Mouse (Mus musculus): Measurements from ENCODE around the gene Ric1. TPM values are rescaled to one million over a fixed set of nuclear protein-coding genes. Genes with fewer than 3 reads are reported as not detected.
"Not testable (repeated sequence)": the region's sequence is repeated elsewhere in the genome, so short reads cannot be mapped to it uniquely, and the experiment has no call there.

The Ric1 gene
- polyA plus RNA-seq, 1 experiment from 2014 or later = 15.9 TPM

DNA sequence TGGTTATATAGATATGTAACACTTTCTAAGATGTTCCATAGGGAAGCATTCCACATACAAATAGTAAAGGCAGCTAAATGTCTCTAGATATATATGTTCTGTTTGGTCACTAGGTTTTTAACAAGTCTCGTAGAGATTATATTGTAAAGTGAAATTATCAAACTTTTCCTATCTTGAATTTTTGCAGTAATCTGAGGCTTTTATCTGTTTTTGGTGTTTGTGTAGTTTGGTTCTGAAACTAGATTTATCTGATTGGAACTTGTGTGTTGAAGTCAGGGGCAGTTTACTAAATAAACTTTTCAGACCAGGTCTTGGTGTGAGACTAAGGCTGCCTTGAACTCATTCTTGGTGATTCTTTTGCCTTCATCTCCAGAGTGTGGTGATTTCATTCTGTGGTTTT is 29.0 kb downstream of the Ric1 start:
- no peak overlapping the region for H3K4me2 ChIP-seq
- ATAC-seq (ENCODE audit: insufficient read depth) = no peak
- H3K4me1 ChIP-seq (ENCODE audit: insufficient read depth) = no peaks in the 10 kb centered on the region
- H3K9me3 ChIP-seq (ENCODE audit: low read depth, low read length) = no peaks in the 10 kb centered on the region
- no peaks in the 10 kb centered on the region for H3K27me3 ChIP-seq (ENCODE audit: insufficient read depth, low read length)
- no peak overlapping the region for H3K27ac ChIP-seq (ENCODE audit: low read depth)
- no peak overlapping the region for H3K9ac ChIP-seq
- no peaks in the 10 kb centered on the region for H3K36me3 ChIP-seq (ENCODE audit: insufficient read depth)
- no peak overlapping the region for H3K4me3 ChIP-seq (ENCODE audit: low read depth, low read length)
- 80% methylated on average over 1 of the region's 1 CpGs for WGBS
- DNase-seq = no peak
- no peak for TF ChIP-seq CTCF (IDR thresholded peaks at IDR 0.05; ENCODE audit: low read depth)

DNA sequence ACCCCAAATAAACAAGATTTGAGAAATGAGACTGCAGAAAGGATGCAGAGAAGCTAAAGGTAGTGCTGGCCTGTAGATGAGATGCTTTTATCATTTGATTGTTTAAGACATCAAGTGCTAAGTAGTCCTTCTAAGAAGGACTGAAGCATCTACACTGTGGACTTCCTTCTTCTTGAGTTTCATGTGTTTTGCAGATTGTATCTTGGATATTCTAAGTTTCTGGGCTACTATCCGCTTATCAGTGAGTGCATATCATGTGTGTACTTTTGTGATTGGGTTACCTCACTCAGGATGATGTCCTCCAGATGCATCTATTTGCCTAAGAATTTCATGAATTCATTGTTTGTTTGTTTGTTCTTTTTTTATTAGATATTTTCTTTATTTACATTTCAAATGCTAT is 29.9 kb downstream of the Ric1 start:
- not testable (repeated sequence) for H3K36me3 ChIP-seq (ENCODE audit: insufficient read depth)

DNA sequence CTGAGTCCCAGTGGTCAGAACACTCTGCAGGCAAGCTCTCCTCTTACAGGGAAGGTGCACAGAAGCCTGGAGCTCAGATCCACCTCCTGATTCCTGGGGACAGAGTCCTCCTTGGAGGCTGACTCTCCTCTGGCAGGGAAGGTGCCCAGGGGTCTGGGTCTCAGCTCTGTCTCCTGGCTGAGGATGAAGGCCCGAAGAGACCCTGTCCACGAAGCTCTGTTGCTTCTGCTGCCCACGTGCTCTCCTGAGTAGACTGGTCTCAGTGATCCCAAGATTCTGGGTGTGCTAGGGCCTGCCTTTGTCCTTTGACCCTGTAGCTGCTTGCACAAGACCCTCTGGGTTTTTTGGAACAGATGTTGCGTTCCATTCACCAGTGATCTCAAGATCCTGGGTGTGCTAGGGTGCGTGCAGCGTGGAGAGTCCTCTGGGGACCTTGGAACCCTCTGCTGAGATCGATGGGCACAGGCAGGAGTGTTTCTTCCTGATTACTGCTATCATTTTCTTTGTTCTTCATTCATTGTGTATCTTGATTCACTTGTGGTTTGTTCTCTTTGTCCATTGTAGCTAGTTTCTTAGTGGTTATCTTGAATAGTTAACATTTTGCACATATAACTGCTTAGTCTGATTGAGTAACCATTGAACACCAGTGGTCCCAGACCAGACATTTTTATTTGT is 35.2 kb downstream of the Ric1 start:
- H3K27ac ChIP-seq (ENCODE audit: low read depth); DNase-seq; H3K9ac ChIP-seq; H3K4me2 ChIP-seq; H3K36me3 ChIP-seq (ENCODE audit: insufficient read depth); ATAC-seq (ENCODE audit: insufficient read depth); H3K9me3 ChIP-seq (ENCODE audit: low read depth, low read length); H3K27me3 ChIP-seq (ENCODE audit: insufficient read depth, low read length); H3K4me1 ChIP-seq (ENCODE audit: insufficient read depth); H3K4me3 ChIP-seq (ENCODE audit: low read depth, low read length): not testable (repeated sequence)
- 91% methylated on average over 7 of the region's 7 CpGs for WGBS

More for the DNA sequence above, 29.9 kb downstream of the Ric1 start:
- not testable (repeated sequence) for H3K27me3 ChIP-seq (ENCODE audit: insufficient read depth, low read length); H3K4me2 ChIP-seq; H3K27ac ChIP-seq (ENCODE audit: low read depth); H3K9ac ChIP-seq; DNase-seq; H3K4me3 ChIP-seq (ENCODE audit: low read depth, low read length); H3K9me3 ChIP-seq (ENCODE audit: low read depth, low read length); H3K4me1 ChIP-seq (ENCODE audit: insufficient read depth); ATAC-seq (ENCODE audit: insufficient read depth)
- 93% methylated on average over 1 of the region's 1 CpGs for WGBS

DNA sequence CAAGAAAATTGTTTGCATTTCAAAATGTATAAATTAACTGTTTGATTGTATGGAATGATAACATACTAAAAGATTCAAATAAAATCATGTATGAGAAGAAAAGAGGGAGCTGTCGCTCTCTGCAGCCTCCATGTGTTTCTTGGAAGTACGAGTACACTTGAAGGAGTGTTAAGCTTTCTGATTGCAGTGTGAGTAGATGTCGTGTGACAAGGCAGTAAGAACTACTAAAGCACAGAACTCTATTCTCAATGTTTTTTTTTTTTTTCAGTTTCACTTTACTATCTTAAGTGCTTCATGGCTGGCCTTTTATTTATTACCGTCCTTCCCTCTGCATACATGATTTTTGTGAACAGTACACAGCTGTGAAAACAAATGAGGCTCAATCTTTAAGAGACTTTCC is 40.1 kb downstream of the Ric1 start:
- ATAC-seq (ENCODE audit: insufficient read depth) (no peak), DNase-seq (no peak)
- no peaks in the 10 kb centered on the region for H3K4me1 ChIP-seq (ENCODE audit: insufficient read depth)
- H3K4me3 ChIP-seq (ENCODE audit: low read depth, low read length) = no peak overlapping the region
- H3K9ac ChIP-seq = no peak overlapping the region
- no peak overlapping the region for H3K4me2 ChIP-seq
- 0 out of 2 replicates have a peak, but pooled peaks cover 6% of the 10 kb centered on the region for H3K36me3 ChIP-seq (ENCODE audit: insufficient read depth)
- no peak overlapping the region for H3K27ac ChIP-seq (ENCODE audit: low read depth)
- H3K9me3 ChIP-seq (ENCODE audit: low read depth, low read length) = no peaks in the 10 kb centered on the region
- no peak for TF ChIP-seq CTCF (IDR thresholded peaks at IDR 0.05; ENCODE audit: low read depth)
- no peaks in the 10 kb centered on the region for H3K27me3 ChIP-seq (ENCODE audit: insufficient read depth, low read length)
- WGBS = 44% methylated on average over 4 of the region's 4 CpGs

DNA sequence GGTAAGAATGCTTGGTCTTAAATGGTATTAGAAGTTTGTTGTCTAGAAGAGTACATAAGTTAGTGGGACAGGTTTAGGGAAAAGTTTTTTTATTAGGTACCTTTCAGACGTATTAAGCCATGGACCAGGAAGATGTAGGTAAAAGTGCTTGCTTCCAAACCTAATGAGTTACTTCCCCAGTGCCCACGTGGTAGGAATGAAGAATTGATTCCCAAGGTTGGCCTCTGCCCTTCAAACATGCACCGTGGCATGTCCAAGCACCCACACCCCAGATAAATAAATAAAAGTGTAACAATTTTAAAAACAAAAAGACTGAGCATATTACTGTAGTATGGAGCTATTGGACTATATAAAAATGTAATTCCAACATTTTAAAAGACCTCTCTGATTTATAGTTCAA is 40.5 kb downstream of the Ric1 start:
- WGBS = 31% methylated on average over 3 of the region's 3 CpGs
- 0 out of 2 replicates have a peak, but pooled peaks cover 8% of the 10 kb centered on the region for H3K36me3 ChIP-seq (ENCODE audit: insufficient read depth)
- H3K27me3 ChIP-seq (ENCODE audit: insufficient read depth, low read length) = no peaks in the 10 kb centered on the region
- H3K9me3 ChIP-seq (ENCODE audit: low read depth, low read length) = no peaks in the 10 kb centered on the region
- no peak overlapping the region for H3K4me2 ChIP-seq
- no peak for TF ChIP-seq CTCF (IDR thresholded peaks at IDR 0.05; ENCODE audit: low read depth)
- no peaks in the 10 kb centered on the region for H3K4me1 ChIP-seq (ENCODE audit: insufficient read depth)
- DNase-seq (no peak), ATAC-seq (ENCODE audit: insufficient read depth) (no peak)
- no peak overlapping the region for H3K9ac ChIP-seq
- no peak overlapping the region for H3K27ac ChIP-seq (ENCODE audit: low read depth)
- no peak overlapping the region for H3K4me3 ChIP-seq (ENCODE audit: low read depth, low read length)

DNA sequence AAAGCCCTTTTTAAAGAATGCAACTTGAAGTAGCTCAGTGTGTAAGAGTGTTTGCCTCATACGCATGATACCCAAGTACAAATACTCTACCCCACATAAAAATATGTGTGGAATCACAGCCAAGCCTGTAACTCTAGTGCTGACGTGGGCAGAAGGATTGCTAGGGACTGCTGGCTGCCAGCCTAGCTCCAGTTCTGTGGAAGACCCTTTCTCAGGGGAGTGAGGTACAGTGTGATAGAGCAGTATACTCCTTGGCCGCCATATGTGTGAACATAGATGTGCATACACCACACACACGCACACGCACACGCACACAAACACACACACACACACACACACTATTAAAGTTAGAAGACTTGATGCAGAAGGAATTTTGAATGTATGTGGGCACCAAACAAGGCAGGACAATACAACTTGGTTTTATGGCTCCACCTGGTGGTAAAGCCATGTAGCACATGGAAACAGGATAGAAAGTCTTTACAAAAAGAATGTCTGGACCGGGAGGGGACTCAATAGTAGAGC is 41.2 kb downstream of the Ric1 start:
- Histone ChIP-seq H3K27me3 (ENCODE audit: insufficient read depth, low read length) (no peaks in the 10 kb centered on the region), H3K4me3 (ENCODE audit: low read depth, low read length) (no peak overlapping the region), H3K9me3 (ENCODE audit: low read depth, low read length) (no peaks in the 10 kb centered on the region), H3K36me3 (ENCODE audit: insufficient read depth) (0 out of 2 replicates have a peak, but pooled peaks cover 13% of the 10 kb centered on the region), H3K27ac (ENCODE audit: low read depth) (peak overlapping the region; percentile 43; the same call in 1 of the 2 replicates), H3K9ac (no peak overlapping the region), H3K4me1 (ENCODE audit: insufficient read depth) (no peaks in the 10 kb centered on the region), H3K4me2 (no peak overlapping the region)
- peak; percentile 91 for ATAC-seq (ENCODE audit: insufficient read depth)
- 52% methylated on average over 7 of the region's 7 CpGs for WGBS
- peak; percentile 90 for TF ChIP-seq CTCF (IDR thresholded peaks at IDR 0.05; ENCODE audit: low read depth)
- DNase-seq = peak; percentile 89

DNA sequence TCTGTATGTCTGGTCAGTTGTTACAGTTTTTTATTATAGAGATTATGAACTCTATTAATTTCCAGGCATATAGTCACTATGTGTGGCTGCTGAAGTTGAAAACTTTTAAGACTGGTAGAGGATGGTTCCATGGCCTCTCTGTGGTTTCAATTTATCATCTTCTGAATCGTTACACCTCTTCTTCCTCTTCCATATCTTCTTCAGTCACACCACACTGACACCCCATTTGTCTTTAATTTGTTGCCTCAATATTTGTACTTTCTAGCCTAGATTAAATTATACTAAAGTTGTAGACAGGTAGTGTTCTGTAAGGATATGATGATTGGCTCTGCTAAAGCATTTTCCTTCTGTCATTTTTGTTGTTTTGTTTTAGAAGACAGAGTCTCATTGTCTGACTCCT is 44.4 kb downstream of the Ric1 start:
- Histone ChIP-seq H3K4me3 (ENCODE audit: low read depth, low read length) (no peak overlapping the region), H3K4me1 (ENCODE audit: insufficient read depth) (no peaks in the 10 kb centered on the region), H3K9me3 (ENCODE audit: low read depth, low read length) (no peaks in the 10 kb centered on the region), H3K27ac (ENCODE audit: low read depth) (no peak overlapping the region), H3K4me2 (no peak overlapping the region), H3K36me3 (ENCODE audit: insufficient read depth) (peaks cover 23% of the 10 kb centered on the region), H3K27me3 (ENCODE audit: insufficient read depth, low read length) (no peaks in the 10 kb centered on the region), H3K9ac (no peak overlapping the region)
- no peak for ATAC-seq (ENCODE audit: insufficient read depth)
- TF ChIP-seq CTCF (IDR thresholded peaks at IDR 0.05; ENCODE audit: low read depth) = no peak
- DNase-seq = no peak
- 56% methylated on average over 1 of the region's 1 CpGs for WGBS
